8 mouse cellular contexts compared by ENCODE assay signal in the genomic region with DNA sequence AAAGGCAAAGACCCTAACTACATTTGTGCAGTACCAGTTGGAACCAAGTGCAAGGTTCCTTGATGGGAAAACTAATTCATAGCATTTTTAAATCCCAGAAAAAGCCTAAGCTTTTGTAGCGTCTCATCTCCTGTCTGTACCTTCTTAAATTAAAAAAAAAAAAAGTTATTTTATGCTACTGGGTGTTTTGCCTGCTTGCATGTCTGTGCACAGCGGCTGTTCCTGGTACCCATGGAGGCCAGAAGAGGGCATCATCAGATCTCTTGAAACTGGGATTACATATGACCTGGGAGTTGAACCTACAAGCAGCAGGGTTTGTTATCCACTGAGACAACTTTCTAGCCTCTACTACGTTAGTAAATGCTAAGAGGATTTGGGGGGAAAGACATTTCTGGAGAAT.
DNase-seq lines count a peak whose midpoint lies in the region; ATAC-seq and TF ChIP-seq lines count a peak whose summit lies in the region.

No protein-coding gene starts in this region.

- intact Hi-C loops in left cerebral cortex, postnatal 10 days (cut with DNase I) = no loop called here

- H3K4me1 ChIP-seq in thymus, adult 2 months (replicated peaks; ENCODE audit: control insufficient read depth, insufficient read depth, low read length) = peaks cover 21% of the 10 kb centered on the region
- peaks cover 54% of the 10 kb centered on the region for H3K4me1 ChIP-seq in midbrain, embryonic 13.5 days (replicated peaks)

- no peaks in the 10 kb centered on the region for H3K36me3 ChIP-seq in thymus, adult 2 months (ENCODE audit: control insufficient read depth, insufficient read depth, low read length)
- H3K36me3 ChIP-seq in midbrain, embryonic 13.5 days = no peaks in the 10 kb centered on the region

- peak; percentile 2 for ATAC-seq in inflammation-experienced regulatory T-cells, adult 6 months
- no peak for ATAC-seq in midbrain, embryonic 13.5 days
- ATAC-seq in megakaryocyte-erythroid progenitor cell, adult 5-6 weeks (replicated peaks; ENCODE audit: low FRiP score, low TSS enrichment, poor library complexity, severe bottlenecking) = no peak

- no peaks in the 10 kb centered on the region for H3K27me3 ChIP-seq in thymus, adult 2 months (ENCODE audit: control insufficient read depth, insufficient read depth, low read length)
- H3K27me3 ChIP-seq in midbrain, embryonic 13.5 days = no peaks in the 10 kb centered on the region

- H3K4me2 ChIP-seq in midbrain, embryonic 13.5 days (replicated peaks) = peak overlapping the region; percentile 85

- peak; percentile 68 for DNase-seq in cerebellum, adult 9-10 months
- no peak for DNase-seq in cerebellum, postnatal 4 days (ENCODE audit: low spot score in 2 of 2)
- peak; percentile 48 for DNase-seq in thymus, adult 2 months
- DNase-seq in thymus, postnatal 0 days (ENCODE audit: low spot score) = no peak
- no peak for DNase-seq in left cerebral cortex, postnatal 10 days (ENCODE audit: extremely low spot score in 1 of 2, low spot score in 2 of 2)

- no peaks in the 10 kb centered on the region for H3K9me3 ChIP-seq in midbrain, embryonic 13.5 days

- 28% methylated on average over 3 of the region's 3 CpGs for WGBS in thymus, adult 2 months
- 19% methylated on average over 3 of the region's 3 CpGs for WGBS in midbrain, embryonic 13.5 days

- H3K4me3 ChIP-seq in thymus, adult 2 months (ENCODE audit: control insufficient read depth, insufficient read depth, low read length) = peak overlapping the region; percentile 63
- H3K4me3 ChIP-seq in midbrain, embryonic 13.5 days (replicated peaks) = peak overlapping the region; percentile 56

- H3K27ac ChIP-seq in thymus, adult 2 months (ENCODE audit: control insufficient read depth, insufficient read depth, low read length) = peak overlapping the region; percentile 85; the same call in 1 of the 2 replicates
- H3K27ac ChIP-seq in midbrain, embryonic 13.5 days = peak overlapping the region; percentile 92

- no peak for TF ChIP-seq POLR2A in thymus, adult 2 months (IDR thresholded peaks at IDR 0.05; ENCODE audit: control insufficient read depth, extremely low read depth, insufficient read depth, low read length, poor library complexity)

- TF ChIP-seq CTCF in thymus, adult 2 months (IDR thresholded peaks at IDR 0.05; ENCODE audit: borderline replicate concordance, control insufficient read depth, extremely low read depth, insufficient read depth, low read length, poor library complexity) = no peak

- H3K9ac ChIP-seq in midbrain, embryonic 13.5 days (replicated peaks) = peak overlapping the region; percentile 79

Comparison
In these comparisons a context has a peak if more than half of its experiments do, and no peak if none do; other contexts are left out.
1. DNase-seq: peak in cerebellum, adult 9-10 months (single experiment) and thymus, adult 2 months (single experiment); none in cerebellum, postnatal 4 days (0 of 2), thymus, postnatal 0 days (single experiment) and left cerebral cortex, postnatal 10 days (0 of 2).